Mouse (Mus musculus) spleen, adult 12 weeks (tissue): Measurements from ENCODE around the gene Anp32e.
"Not testable (repeated sequence)": the region's sequence is repeated elsewhere in the genome, so short reads cannot be mapped to it uniquely, and the experiment has no call there.

Experiments used
- DNase-seq: peaks from one replicate; pipeline ENCODE4 v3.0.0; 2022; ENCODE audit warnings: low spot score

Anp32e gene

GRCm38 (mm10) chr3:95972873-95973634, 44.0 kb downstream of the Anp32e start:
- DNase-seq: no peak

- no peak for DNase-seq
These were observed 48.0 kb downstream of the Anp32e start for GRCm38 (mm10) chr3:95977079-95977478.

- DNase-seq: not testable (repeated sequence)
These were observed 48.5 kb downstream of the Anp32e start for GRCm38 (mm10) chr3:95977587-95977986.

- no peak for DNase-seq
These were observed 49.2 kb downstream of the Anp32e start for GRCm38 (mm10) chr3:95978265-95978664.

- no peak for DNase-seq
These were observed 51.4 kb downstream of the Anp32e start for GRCm38 (mm10) chr3:95980276-95980970.

GRCm38 (mm10) chr3:95982129-95982528, 53.1 kb downstream of the Anp32e start:
- DNase-seq: no peak

- no peak for DNase-seq
These were observed 56.4 kb downstream of the Anp32e start for GRCm38 (mm10) chr3:95985209-95986000.

- no peak for DNase-seq
These were observed 57.1 kb downstream of the Anp32e start for GRCm38 (mm10) chr3:95986001-95986622.

GRCm38 (mm10) chr3:95986984-95987383, 57.9 kb downstream of the Anp32e start:
- no peak for DNase-seq

GRCm38 (mm10) chr3:95987386-95988110, 58.5 kb downstream of the Anp32e start:
- no peak for DNase-seq

- DNase-seq: no peak
These were observed 59.1 kb downstream of the Anp32e start for GRCm38 (mm10) chr3:95988138-95988537.

GRCm38 (mm10) chr3:95988969-95989368, 59.9 kb downstream of the Anp32e start:
- DNase-seq: no peak

GRCm38 (mm10) chr3:95990413-95990941, 61.4 kb downstream of the Anp32e start:
- DNase-seq: no peak

GRCm38 (mm10) chr3:95992990-95993603, 64.1 kb downstream of the Anp32e start:
- no peak for DNase-seq

- no peak for DNase-seq
These were observed 64.8 kb downstream of the Anp32e start for GRCm38 (mm10) chr3:95993881-95994280.

GRCm38 (mm10) chr3:95994381-95994846, 65.4 kb downstream of the Anp32e start:
- DNase-seq: no peak

GRCm38 (mm10) chr3:95994975-95995801, 66.1 kb downstream of the Anp32e start:
- DNase-seq: no peak

GRCm38 (mm10) chr3:95995802-95996428, 66.9 kb downstream of the Anp32e start, which contains the start of gene Plekho1:
Plekho1 (minus strand) TSS chr3:95996001.
- no peak for DNase-seq

GRCm38 (mm10) chr3:95996451-95997073, 67.5 kb downstream of the Anp32e start:
- no peak for DNase-seq
